Mouse (Mus musculus) cerebellum, adult (tissue): ENCODE data around the gene Glis1.
A peak's percentile ranks its signal among the peaks of the same experiment; 100 is the strongest.

Experiments used
- ATAC-seq: cut with Nextera tagmentation; 2 replicates; pipeline ENCODE4 v1.9.2; 2017; ENCODE audit warnings: mild to moderate bottlenecking, moderate library complexity, mixed read lengths; ENCODE audit not compliant: insufficient number of reproducible peaks, low FRiP score, low TSS enrichment

The Glis1 gene

GRCm38 (mm10) chr4:107452266-107453015 is 18.1 kb downstream of the Glis1 start:
- no peak for ATAC-seq

- ATAC-seq = peak; percentile 38; the same call in 1 of the 2 replicates
These were observed 19.0 kb downstream of the Glis1 start for GRCm38 (mm10) chr4:107453141-107453984.

GRCm38 (mm10) chr4:107457602-107458001 is 23.2 kb downstream of the Glis1 start:
- ATAC-seq = no peak

- ATAC-seq = no peak
These were observed 24.5 kb downstream of the Glis1 start for GRCm38 (mm10) chr4:107458907-107459306.

- ATAC-seq = no peak
These were observed 25.1 kb downstream of the Glis1 start for GRCm38 (mm10) chr4:107459461-107459860.

- no peak for ATAC-seq
These were observed 26.1 kb downstream of the Glis1 start for GRCm38 (mm10) chr4:107460468-107460867.

- no peak for ATAC-seq
These were observed 33.4 kb downstream of the Glis1 start for GRCm38 (mm10) chr4:107467831-107468230.

- no peak for ATAC-seq
These were observed 33.9 kb downstream of the Glis1 start for GRCm38 (mm10) chr4:107468264-107468663.

GRCm38 (mm10) chr4:107468768-107469167 is 34.4 kb downstream of the Glis1 start:
- ATAC-seq = no peak

- no peak for ATAC-seq
These were observed 41.9 kb downstream of the Glis1 start for GRCm38 (mm10) chr4:107476266-107476665.

- ATAC-seq = no peak
These were observed 44.6 kb downstream of the Glis1 start for GRCm38 (mm10) chr4:107479015-107479414.

GRCm38 (mm10) chr4:107482541-107482940 is 48.1 kb downstream of the Glis1 start:
- ATAC-seq = no peak

- no peak for ATAC-seq
These were observed 49.3 kb downstream of the Glis1 start for GRCm38 (mm10) chr4:107483556-107484220.

GRCm38 (mm10) chr4:107484221-107484575 is 49.8 kb downstream of the Glis1 start:
- ATAC-seq = no peak

GRCm38 (mm10) chr4:107485903-107486302 is 51.5 kb downstream of the Glis1 start:
- peak; percentile 33; the same call in 1 of the 2 replicates for ATAC-seq

- no peak for ATAC-seq
These were observed 54.9 kb downstream of the Glis1 start for GRCm38 (mm10) chr4:107489121-107489840.

GRCm38 (mm10) chr4:107492991-107493390 is 58.6 kb downstream of the Glis1 start:
- ATAC-seq = no peak

- no peak for ATAC-seq
These were observed 61.5 kb downstream of the Glis1 start for GRCm38 (mm10) chr4:107495751-107496430.

GRCm38 (mm10) chr4:107497430-107497935 is 63.1 kb downstream of the Glis1 start:
- ATAC-seq = no peak
